Mouse (Mus musculus) small intestine, adult 2 months (tissue): ENCODE results near the gene Pbld2.

Experiments
- CTCF ChIP-seq: fragments of 200-500 bp; IDR thresholded peaks from 2 replicates; pipeline ENCODE4 v1.5.1; 2012; ENCODE audit warnings: low read depth, mild to moderate bottlenecking, control low read depth, inconsistent platforms, low read length, moderate library complexity, mixed read lengths; ENCODE audit not compliant: insufficient replicate concordance, insufficient read length; ENCODE audit errors: extremely low read depth
- POLR2A ChIP-seq: fragments of 200-500 bp; IDR thresholded peaks from 2 replicates; pipeline ENCODE4 v1.6.1; 2012; ENCODE audit warnings: low read depth, mild to moderate bottlenecking, control low read depth, inconsistent platforms, low read length, moderate library complexity

GRCm38 (mm10) chr10:62987341-62987740 is 36.8 kb upstream of the Pbld2 start:
- no peak for TF ChIP-seq POLR2A
- peak; percentile 54; the same call in 1 of the 2 replicates for TF ChIP-seq CTCF
